Mouse (Mus musculus): ENCODE results near the gene Trmt2a. TPM values are rescaled to one million over a fixed set of nuclear protein-coding genes. Genes with fewer than 3 reads are reported as not detected.
A peak's percentile ranks its signal among the peaks of the same experiment; 100 is the strongest.

The Trmt2a gene
- total and polyA plus RNA-seq, 2 experiments from 2014 or later = 30.6 to 31.6 TPM

- H3K4me1 ChIP-seq (ENCODE audit: control insufficient read depth, insufficient read depth) = peaks cover 27% of the 10 kb centered on the region
- H3K27ac ChIP-seq (ENCODE audit: low read depth) = no peak overlapping the region
- TF ChIP-seq CTCF (IDR thresholded peaks at IDR 0.05; ENCODE audit: low read depth) (no peak), EP300 (IDR thresholded peaks at IDR 0.05; ENCODE audit: low read depth) (no peak)
- DNase-seq (ENCODE audit: low spot score) (no peak), ATAC-seq (ENCODE audit: insufficient read depth, low read depth) (no peak)
- H3K27me3 ChIP-seq (ENCODE audit: control insufficient read depth, insufficient read depth, low read length) = no peaks in the 10 kb centered on the region
- no peaks in the 10 kb centered on the region for H3K9me3 ChIP-seq (replicated peaks; ENCODE audit: control insufficient read depth, low read length)
- peaks cover 41% of the 10 kb centered on the region for H3K36me3 ChIP-seq (replicated peaks; ENCODE audit: control insufficient read depth, insufficient read depth, low read length)
- 69% methylated on average over 7 of the region's 7 CpGs for WGBS
- no peak overlapping the region for H3K4me3 ChIP-seq (ENCODE audit: low read depth, low read length)
- H3K9ac ChIP-seq (replicated peaks; ENCODE audit: low read depth, low read length) = no peak overlapping the region
- no peak overlapping the region for H3K4me2 ChIP-seq (ENCODE audit: low read depth, low read length)
Measured at GRCm38 (mm10) chr16:18236676-18237501, 11.6 kb upstream of the Trmt2a start.

GRCm38 (mm10) chr16:18241581-18241980, 6.9 kb upstream of the Trmt2a start:
- Histone ChIP-seq H3K27ac (ENCODE audit: low read depth) (no peak overlapping the region), H3K9ac (replicated peaks; ENCODE audit: low read depth, low read length) (no peak overlapping the region), H3K27me3 (ENCODE audit: control insufficient read depth, insufficient read depth, low read length) (no peaks in the 10 kb centered on the region), H3K4me3 (ENCODE audit: low read depth, low read length) (no peak overlapping the region), H3K4me2 (ENCODE audit: low read depth, low read length) (no peak overlapping the region), H3K9me3 (replicated peaks; ENCODE audit: control insufficient read depth, low read length) (no peaks in the 10 kb centered on the region), H3K4me1 (ENCODE audit: control insufficient read depth, insufficient read depth) (no peaks in the 10 kb centered on the region), H3K36me3 (replicated peaks; ENCODE audit: control insufficient read depth, insufficient read depth, low read length) (peaks cover 88% of the 10 kb centered on the region)
- DNase-seq (ENCODE audit: low spot score) (no peak), ATAC-seq (ENCODE audit: insufficient read depth, low read depth) (no peak)
- WGBS = 95% methylated on average over 10 of the region's 10 CpGs
- TF ChIP-seq CTCF (IDR thresholded peaks at IDR 0.05; ENCODE audit: low read depth) (no peak), EP300 (IDR thresholded peaks at IDR 0.05; ENCODE audit: low read depth) (no peak)

- whole genome bisulfite sequencing = under 1% methylated on average over 33 of the region's 33 CpGs
- no peak for ATAC-seq (ENCODE audit: insufficient read depth, low read depth)
- H3K4me1 ChIP-seq (ENCODE audit: control insufficient read depth, insufficient read depth) = peaks cover 20% of the 10 kb centered on the region
- TF ChIP-seq EP300 (IDR thresholded peaks at IDR 0.05; ENCODE audit: low read depth) = no peak
- TF ChIP-seq CTCF (IDR thresholded peaks at IDR 0.05; ENCODE audit: low read depth) = no peak
- peak overlapping the region; percentile 81 for H3K9ac ChIP-seq (replicated peaks; ENCODE audit: low read depth, low read length)
- peak overlapping the region; percentile 88 for H3K4me3 ChIP-seq (ENCODE audit: low read depth, low read length)
- H3K36me3 ChIP-seq (replicated peaks; ENCODE audit: control insufficient read depth, insufficient read depth, low read length) = peaks cover 62% of the 10 kb centered on the region
- no peaks in the 10 kb centered on the region for H3K9me3 ChIP-seq (replicated peaks; ENCODE audit: control insufficient read depth, low read length)
- H3K27me3 ChIP-seq (ENCODE audit: control insufficient read depth, insufficient read depth, low read length) = no peaks in the 10 kb centered on the region
- H3K4me2 ChIP-seq (ENCODE audit: low read depth, low read length) = peak overlapping the region; percentile 88
- H3K27ac ChIP-seq (ENCODE audit: low read depth) = peak overlapping the region; percentile 82
- DNase-seq (ENCODE audit: low spot score) = no peak
Measured at GRCm38 (mm10) chr16:18247521-18248399, 719 bp upstream of the Trmt2a start.

GRCm38 (mm10) chr16:18249364-18249967, 987 bp downstream of the Trmt2a start:
- peak overlapping the region; percentile 75 for H3K9ac ChIP-seq (replicated peaks; ENCODE audit: low read depth, low read length)
- no peaks in the 10 kb centered on the region for H3K9me3 ChIP-seq (replicated peaks; ENCODE audit: control insufficient read depth, low read length)
- WGBS = 3% methylated on average over 27 of the region's 27 CpGs
- H3K4me1 ChIP-seq (ENCODE audit: control insufficient read depth, insufficient read depth) = peaks cover 20% of the 10 kb centered on the region
- peak overlapping the region; percentile 88 for H3K4me2 ChIP-seq (ENCODE audit: low read depth, low read length)
- DNase-seq (ENCODE audit: low spot score) (no peak), ATAC-seq (ENCODE audit: insufficient read depth, low read depth) (no peak; the same call in 1 of the 2 replicates)
- H3K27me3 ChIP-seq (ENCODE audit: control insufficient read depth, insufficient read depth, low read length) = no peaks in the 10 kb centered on the region
- peaks cover 62% of the 10 kb centered on the region for H3K36me3 ChIP-seq (replicated peaks; ENCODE audit: control insufficient read depth, insufficient read depth, low read length)
- TF ChIP-seq EP300 (IDR thresholded peaks at IDR 0.05; ENCODE audit: low read depth) (no peak), CTCF (IDR thresholded peaks at IDR 0.05; ENCODE audit: low read depth) (no peak)
- peak overlapping the region; percentile 88 for H3K4me3 ChIP-seq (ENCODE audit: low read depth, low read length)
- H3K27ac ChIP-seq (ENCODE audit: low read depth) = peak overlapping the region; percentile 90

- H3K9me3 ChIP-seq (replicated peaks; ENCODE audit: control insufficient read depth, low read length) = no peaks in the 10 kb centered on the region
- H3K4me2 ChIP-seq (ENCODE audit: low read depth, low read length) = peak overlapping the region; percentile 88
- no peak for TF ChIP-seq EP300 (IDR thresholded peaks at IDR 0.05; ENCODE audit: low read depth)
- no peak for TF ChIP-seq CTCF (IDR thresholded peaks at IDR 0.05; ENCODE audit: low read depth)
- no peaks in the 10 kb centered on the region for H3K27me3 ChIP-seq (ENCODE audit: control insufficient read depth, insufficient read depth, low read length)
- H3K27ac ChIP-seq (ENCODE audit: low read depth) = no peak overlapping the region
- peaks cover 62% of the 10 kb centered on the region for H3K36me3 ChIP-seq (replicated peaks; ENCODE audit: control insufficient read depth, insufficient read depth, low read length)
- DNase-seq (ENCODE audit: low spot score) = no peak
- 63% methylated on average over 4 of the region's 4 CpGs for WGBS
- H3K4me3 ChIP-seq (ENCODE audit: low read depth, low read length) = no peak overlapping the region
- no peak for ATAC-seq (ENCODE audit: insufficient read depth, low read depth)
- H3K9ac ChIP-seq (replicated peaks; ENCODE audit: low read depth, low read length) = peak overlapping the region; percentile 75; the same call in 1 of the 2 replicates
- H3K4me1 ChIP-seq (ENCODE audit: control insufficient read depth, insufficient read depth) = peaks cover 20% of the 10 kb centered on the region
Measured at GRCm38 (mm10) chr16:18250231-18250630, 1.8 kb downstream of the Trmt2a start.
